Mouse (Mus musculus) megakaryocyte, embryonic 14.5 days (primary cell): ENCODE results near the gene Spem1. TPM values are rescaled to one million over a fixed set of nuclear protein-coding genes. Genes with fewer than 3 reads are reported as not detected.

Experiments used
- H3K27me3 ChIP-seq: replicated peaks from 2 replicates; pipeline ENCODE3; 2012; ENCODE audit warnings: inconsistent platforms
- H3K36me3 ChIP-seq: replicated peaks from 2 replicates; pipeline ENCODE3; 2012; ENCODE audit warnings: low read length, inconsistent platforms, mixed read lengths
- H3K4me1 ChIP-seq: 2 replicates; pipeline ENCODE4 v1.6.1; 2012; ENCODE audit warnings: inconsistent platforms
- H3K4me3 ChIP-seq: replicated peaks from 2 replicates; pipeline ENCODE3; 2012; ENCODE audit warnings: moderate library complexity, mild to moderate bottlenecking, inconsistent platforms
- H3K9me3 ChIP-seq: 2 replicates; pipeline ENCODE4 v1.6.1; 2012; ENCODE audit warnings: inconsistent platforms
- FLI1 ChIP-seq: IDR thresholded peaks from 2 replicates; pipeline ENCODE4 v1.6.1; 2012; ENCODE audit warnings: low read length, inconsistent platforms, mixed read lengths
- GATA1 ChIP-seq: IDR thresholded peaks from 3 replicates; pipeline ENCODE4 v1.6.1; 2012; ENCODE audit warnings: mixed read lengths, low read length, inconsistent platforms, borderline replicate concordance
- polyA plus RNA-seq: library from polyadenylated mRNA; stranded (reverse); fragments of >175 nt; gene quantifications from 2 replicates; pipeline ENCODE4 v1.2.3, GENCODE M21; 2012; ENCODE audit warnings: low replicate concordance; ENCODE audit not compliant: insufficient read depth

The Spem1 gene
- polyA plus RNA-seq, 1 experiment, result not detected

- H3K36me3 ChIP-seq, result peaks cover 11% of the 10 kb centered on the region
- no peak for TF ChIP-seq FLI1
- no peak for TF ChIP-seq GATA1
- H3K9me3 ChIP-seq, result no peaks in the 10 kb centered on the region
- peaks cover 45% of the 10 kb centered on the region for H3K27me3 ChIP-seq
- H3K4me3 ChIP-seq, result peak within 1 kb of the TSS; percentile 93
- H3K4me1 ChIP-seq, result peaks cover 54% of the 10 kb centered on the region
These were observed 15.6 kb upstream of the Spem1 start, which contains the start of gene Nlgn2 for GRCm38 (mm10) chr11:69837604-69837951. TSS of gene Nlgn2 (minus strand) at chr11:69837784.

DNA sequence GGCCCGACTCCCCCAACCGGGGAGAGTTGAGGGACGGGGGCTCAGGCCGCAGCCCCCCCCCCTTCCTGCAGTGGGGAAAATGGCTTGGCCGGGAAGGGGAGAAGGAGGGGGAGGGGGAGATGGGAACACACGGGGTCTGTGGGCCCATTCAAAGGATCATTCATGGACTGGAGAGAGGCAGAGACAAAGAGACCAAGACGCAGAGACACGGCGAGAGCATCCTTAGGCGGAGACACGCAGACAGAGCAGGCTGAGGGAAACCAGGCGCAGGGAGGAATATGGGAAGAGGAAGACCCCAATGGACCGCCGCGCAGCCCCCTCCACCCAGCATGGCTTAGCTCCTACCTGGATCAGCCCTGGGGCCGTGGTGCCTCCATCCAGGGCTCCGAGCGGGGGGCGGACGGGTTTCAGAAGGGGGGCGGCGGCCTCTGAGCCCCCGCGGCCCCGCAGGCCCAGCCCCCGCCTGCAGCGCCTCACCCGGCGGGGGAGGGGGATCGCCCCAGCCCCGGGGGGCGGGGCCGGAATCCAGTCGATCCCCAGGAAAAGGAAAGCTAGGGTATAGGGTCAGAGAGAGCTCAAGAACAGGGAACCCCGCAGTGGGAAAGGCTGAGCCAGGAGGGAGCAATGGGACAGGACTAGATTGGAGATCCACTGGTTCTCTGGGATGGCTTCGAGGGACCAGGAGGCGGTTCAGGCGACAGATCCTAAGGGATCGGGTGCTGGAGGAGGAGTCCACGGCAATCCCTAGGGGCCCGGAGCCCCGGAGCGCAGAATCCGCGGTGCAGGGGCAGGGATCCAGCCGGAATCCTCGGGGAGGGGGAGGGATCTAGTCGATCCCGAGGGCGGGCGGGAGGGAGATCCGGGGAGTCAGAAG is 15.0 kb upstream of the Spem1 start:
- peaks cover 11% of the 10 kb centered on the region for H3K36me3 ChIP-seq
- peaks cover 51% of the 10 kb centered on the region for H3K27me3 ChIP-seq
- no peak for TF ChIP-seq GATA1
- no peak for TF ChIP-seq FLI1
- H3K9me3 ChIP-seq, result no peaks in the 10 kb centered on the region
- H3K4me3 ChIP-seq, result peak overlapping the region; percentile 93
- H3K4me1 ChIP-seq, result peaks cover 48% of the 10 kb centered on the region

DNA sequence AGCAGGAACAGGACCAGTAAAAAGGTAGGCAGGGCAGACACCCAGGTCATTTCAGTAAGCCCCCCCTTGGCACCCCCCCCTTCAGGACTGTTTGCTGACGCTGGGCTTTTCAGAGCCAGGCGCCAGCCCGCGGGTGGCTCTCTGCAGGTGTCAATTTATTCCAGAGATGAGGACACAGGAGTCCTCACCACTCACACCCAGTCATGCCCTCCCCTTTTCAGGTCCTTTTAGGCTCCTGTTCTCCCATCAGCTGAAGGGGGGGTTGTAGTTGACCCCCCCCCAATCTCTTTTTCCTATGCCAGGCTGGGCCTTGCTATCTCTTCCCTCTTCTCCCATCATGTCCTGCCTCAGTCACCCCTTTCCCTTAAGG is 14.0 kb upstream of the Spem1 start:
- peaks cover 48% of the 10 kb centered on the region for H3K4me1 ChIP-seq
- H3K9me3 ChIP-seq, result no peaks in the 10 kb centered on the region
- TF ChIP-seq GATA1, result no peak
- H3K27me3 ChIP-seq, result peaks cover 58% of the 10 kb centered on the region
- H3K4me3 ChIP-seq, result no peak overlapping the region
- H3K36me3 ChIP-seq, result peaks cover 11% of the 10 kb centered on the region

DNA sequence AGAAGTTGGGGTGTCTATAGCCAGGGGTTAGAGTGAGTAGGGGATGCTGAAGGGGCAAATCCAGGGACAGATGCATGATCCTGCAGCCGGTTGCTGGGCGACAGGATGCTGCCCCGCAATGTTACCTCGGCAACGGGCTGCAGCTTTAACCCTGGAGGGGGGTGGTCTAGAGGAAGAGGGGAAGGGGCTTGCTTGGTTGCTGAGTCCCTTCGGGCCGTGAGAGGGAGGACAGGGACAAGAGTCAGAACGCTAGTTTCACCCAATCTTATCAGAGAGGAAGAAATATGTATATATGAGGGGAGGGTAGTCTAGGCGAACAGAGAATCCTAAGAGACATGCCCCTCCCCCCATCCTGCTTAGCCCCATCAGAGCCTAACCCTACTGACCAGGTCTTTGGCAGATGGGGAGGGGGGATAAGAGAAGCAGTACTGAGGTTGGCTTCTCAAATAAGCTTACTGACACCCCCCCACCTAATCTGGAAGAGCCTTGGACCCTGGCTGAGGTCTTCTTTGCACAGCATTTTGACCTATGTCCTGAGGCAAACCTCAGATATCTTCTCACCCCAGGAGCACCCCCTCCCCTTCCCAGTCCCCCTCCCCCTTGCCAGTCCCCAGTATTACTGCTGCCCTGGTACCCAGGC is 13.5 kb upstream of the Spem1 start:
- TF ChIP-seq GATA1, result no peak
- Histone ChIP-seq H3K36me3 (peaks cover 10% of the 10 kb centered on the region), H3K27me3 (peaks cover 60% of the 10 kb centered on the region), H3K4me3 (no peak overlapping the region), H3K4me1 (peaks cover 48% of the 10 kb centered on the region), H3K9me3 (no peaks in the 10 kb centered on the region)

DNA sequence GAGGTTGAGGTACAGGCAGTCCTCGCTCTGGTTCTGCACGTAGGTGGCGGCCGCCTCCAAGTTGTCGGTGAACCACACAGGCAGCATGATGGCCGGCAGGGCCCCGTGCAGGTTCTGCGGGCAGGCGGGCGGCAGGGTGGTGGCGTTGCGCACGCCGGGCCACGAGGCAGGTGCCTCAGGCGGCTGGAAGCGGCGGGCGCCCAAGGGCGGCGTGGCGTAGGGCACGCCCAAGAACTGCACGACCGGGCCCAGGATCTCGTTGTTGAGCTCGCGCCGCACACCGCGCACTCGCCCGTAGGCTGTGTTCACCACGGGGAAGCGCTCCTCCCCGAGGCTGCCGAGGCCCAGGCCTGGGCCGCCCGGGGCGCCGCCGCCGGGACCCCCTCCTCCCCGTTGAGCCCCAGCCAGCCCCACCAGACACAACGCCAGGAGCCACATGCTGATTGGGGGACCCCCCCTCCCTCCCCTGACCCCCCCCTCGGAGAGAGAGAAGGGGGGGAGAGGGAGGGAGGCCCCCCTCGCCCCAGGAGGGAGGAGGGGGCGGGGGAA is 12.1 kb upstream of the Spem1 start:
- Histone ChIP-seq H3K36me3 (peaks cover 3% of the 10 kb centered on the region), H3K4me3 (peak overlapping the region; percentile 81), H3K4me1 (peaks cover 40% of the 10 kb centered on the region), H3K9me3 (no peaks in the 10 kb centered on the region), H3K27me3 (peaks cover 63% of the 10 kb centered on the region)
- TF ChIP-seq FLI1 (no peak), GATA1 (no peak)

- Histone ChIP-seq H3K4me3 (peak overlapping the region; percentile 81), H3K9me3 (no peaks in the 10 kb centered on the region), H3K4me1 (peaks cover 35% of the 10 kb centered on the region), H3K36me3 (peaks cover 3% of the 10 kb centered on the region), H3K27me3 (peaks cover 67% of the 10 kb centered on the region)
- TF ChIP-seq FLI1 (no peak), GATA1 (no peak)
These were observed 11.6 kb upstream of the Spem1 start for GRCm38 (mm10) chr11:69833554-69833953.

GRCm38 (mm10) chr11:69828832-69829231 is 6.9 kb upstream of the Spem1 start:
- peaks cover 12% of the 10 kb centered on the region for H3K9me3 ChIP-seq
- peaks cover 32% of the 10 kb centered on the region for H3K36me3 ChIP-seq
- peaks cover 8% of the 10 kb centered on the region for H3K4me1 ChIP-seq
- no peak overlapping the region for H3K4me3 ChIP-seq
- H3K27me3 ChIP-seq, result peaks cover 65% of the 10 kb centered on the region
- TF ChIP-seq FLI1, result no peak
- TF ChIP-seq GATA1, result no peak

DNA sequence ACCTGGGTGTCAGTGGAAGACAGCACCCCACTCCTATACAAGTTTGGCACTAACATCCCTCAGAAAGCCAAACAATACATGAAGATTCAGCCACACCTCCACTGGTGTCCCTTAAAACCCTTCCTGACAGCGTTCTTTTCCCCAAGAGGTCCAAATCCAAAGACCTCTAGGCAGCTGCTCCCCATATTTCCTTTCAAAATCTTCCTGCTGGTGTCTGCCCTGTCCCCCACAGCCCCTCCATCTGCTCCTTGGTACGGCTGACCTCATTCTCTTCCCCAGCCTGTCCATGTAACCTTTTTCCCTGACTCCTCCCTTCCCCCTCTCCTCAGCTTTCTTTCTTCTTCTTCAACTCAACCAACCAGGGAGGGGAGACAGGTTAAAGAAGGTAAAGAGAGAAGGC is 1.5 kb upstream of the Spem1 start:
- H3K9me3 ChIP-seq, result peaks cover 15% of the 10 kb centered on the region
- peaks cover 8% of the 10 kb centered on the region; the same call in 1 of the 2 replicates for H3K4me1 ChIP-seq
- peaks cover 29% of the 10 kb centered on the region for H3K36me3 ChIP-seq
- H3K4me3 ChIP-seq, result no peak overlapping the region
- peaks cover 55% of the 10 kb centered on the region for H3K27me3 ChIP-seq
- TF ChIP-seq GATA1 (no peak), FLI1 (no peak)

DNA sequence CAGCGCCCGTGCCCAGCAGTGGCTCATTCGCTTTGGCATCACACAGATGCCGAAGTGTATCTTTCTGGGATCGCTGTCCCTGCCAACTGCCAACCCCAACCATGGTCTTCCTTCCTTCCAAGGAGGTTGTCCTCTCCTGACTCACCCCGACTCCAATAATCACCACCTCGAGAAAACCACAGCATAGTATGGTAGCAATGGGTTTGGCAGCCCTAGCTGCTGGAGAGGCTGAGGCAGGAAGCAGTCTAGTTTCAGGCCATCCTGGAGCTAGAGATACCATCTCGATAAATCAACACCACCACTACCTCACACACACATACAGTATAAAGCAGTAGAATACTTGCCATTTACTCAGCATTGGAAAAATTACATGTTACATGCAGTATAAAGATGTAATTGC is 3.1 kb downstream of the Spem1 start:
- Histone ChIP-seq H3K4me3 (no peak overlapping the region), H3K36me3 (no peaks in the 10 kb centered on the region), H3K4me1 (peaks cover 8% of the 10 kb centered on the region; the same call in 1 of the 2 replicates), H3K9me3 (peaks cover 20% of the 10 kb centered on the region), H3K27me3 (peaks cover 60% of the 10 kb centered on the region)
- TF ChIP-seq GATA1 (no peak), FLI1 (no peak)

- TF ChIP-seq FLI1 (no peak), GATA1 (no peak)
- H3K36me3 ChIP-seq, result no peaks in the 10 kb centered on the region
- H3K9me3 ChIP-seq, result peaks cover 20% of the 10 kb centered on the region
These were observed 3.6 kb downstream of the Spem1 start, which contains the start of gene Spem2 for GRCm38 (mm10) chr11:69818365-69818764. TSS of gene Spem2 (minus strand) at chr11:69818465.

More at GRCm38 (mm10) chr11:69818365-69818764, 3.6 kb downstream of the Spem1 start, which contains the start of gene Spem2:
- Histone ChIP-seq H3K4me1 (peaks cover 8% of the 10 kb centered on the region; the same call in 1 of the 2 replicates), H3K27me3 (peaks cover 61% of the 10 kb centered on the region), H3K4me3 (no peak within 1 kb of the TSS)
